In genomic region chr11:49235459-49236207, GRCm38 (mm10) we compare ENCODE assay signal across 22 mouse cellular contexts. TPM values are rescaled to one million over a fixed set of nuclear protein-coding genes. Genes with fewer than 3 reads are reported as not detected.
"Had no signal": no experiment of that assay in that cellular context is flagged by ENCODE, and none has a peak within 500 bp of the region (broad histone marks: within the 10 kb centered on the region; RNA-seq: fewer than 3 reads in every experiment).

No protein-coding gene starts in this region.

- H3K4me3 ChIP-seq: kidney, embryonic 15.5 days; limb, embryonic 13.5 days; liver, embryonic 15.5 days; midbrain, embryonic 12.5 days; neural tube, embryonic 13.5 days had no signal

- H3K4me2 ChIP-seq: kidney, embryonic 15.5 days; limb, embryonic 13.5 days; liver, embryonic 11.5 days; liver, embryonic 15.5 days; lung, embryonic 14.5 days; midbrain, embryonic 12.5 days; neural tube, embryonic 13.5 days had no signal

- ATAC-seq: intestine, postnatal 0 days; midbrain, embryonic 16.5 days had no signal

- H3K36me3 ChIP-seq: kidney, embryonic 15.5 days; limb, embryonic 13.5 days; liver, embryonic 15.5 days; midbrain, embryonic 12.5 days; neural tube, embryonic 13.5 days had no signal

- H3K9ac ChIP-seq: kidney, embryonic 15.5 days; limb, embryonic 13.5 days; liver, embryonic 15.5 days; lung, embryonic 14.5 days; midbrain, embryonic 12.5 days; neural tube, embryonic 13.5 days had no signal

- H3K4me1 ChIP-seq: kidney, embryonic 15.5 days; midbrain, embryonic 12.5 days; neural tube, embryonic 13.5 days had no signal

- DNase-seq: kidney, postnatal 25 days; layer of hippocampus, adult 9-11 months; lung, embryonic 14.5 days; lung, postnatal 10 days; lung, postnatal 4 days; retina, postnatal 1 day; right cerebral cortex, postnatal 14 days; thymus, postnatal 36 days had no signal

- H3K27me3 ChIP-seq: kidney, embryonic 15.5 days; limb, embryonic 13.5 days; liver, embryonic 15.5 days; midbrain, embryonic 12.5 days; neural tube, embryonic 13.5 days had no signal

- H3K9me3 ChIP-seq: limb, embryonic 13.5 days; liver, embryonic 15.5 days; midbrain, embryonic 12.5 days; neural tube, embryonic 13.5 days had no signal

- H3K27ac ChIP-seq: kidney, embryonic 15.5 days; limb, embryonic 13.5 days; liver, embryonic 15.5 days; midbrain, embryonic 12.5 days; neural tube, embryonic 13.5 days had no signal

RNA-seq across cellular contexts. Expression of gene Olfr1393, which starts 42.5 kb away (rescaled TPM):
- total RNA-seq: layer of hippocampus, adult 18-20 months; megakaryocyte-erythroid progenitor cell, adult 5-6 weeks had no signal
- polyA plus RNA-seq: intestine, postnatal 0 days; kidney, embryonic 15.5 days; limb, embryonic 13.5 days; liver, embryonic 11.5 days; liver, embryonic 15.5 days; lung, embryonic 14.5 days; midbrain, embryonic 16.5 days; neural tube, embryonic 13.5 days; stomach, embryonic 16.5 days; thymus, postnatal 0 days had no signal

RNA-seq across cellular contexts. Expression of gene Btnl9, which starts 48.7 kb away (rescaled TPM):
- total RNA-seq: layer of hippocampus, adult 18-20 months; left cerebral cortex, postnatal 36 days had no signal
- polyA plus RNA-seq: midbrain, embryonic 12.5 days had no signal

RNA-seq across cellular contexts. Expression of gene Olfr1392, which starts 49.4 kb away (rescaled TPM):
- total RNA-seq: left cerebral cortex, postnatal 36 days; megakaryocyte-erythroid progenitor cell, adult 5-6 weeks had no signal
- polyA plus RNA-seq: limb, embryonic 13.5 days; liver, embryonic 11.5 days; liver, embryonic 15.5 days; lung, embryonic 14.5 days; midbrain, embryonic 16.5 days; neural tube, embryonic 13.5 days; spleen, adult 2 months; thymus, postnatal 0 days had no signal
